Mouse (Mus musculus) cerebellum, postnatal 4 days (tissue): ENCODE measurements around the gene 2700097O09Rik.
"Not testable (repeated sequence)": the region's sequence is repeated elsewhere in the genome, so short reads cannot be mapped to it uniquely, and the experiment has no call there.

Experiments used
- DNase-seq, 2 experiments: peaks; one replicate each; pipeline ENCODE4 v3.0.0; 2022; ENCODE audit warnings: low spot score in 2 of 2, mixed read lengths in 1 of 2

Gene 2700097O09Rik

DNA sequence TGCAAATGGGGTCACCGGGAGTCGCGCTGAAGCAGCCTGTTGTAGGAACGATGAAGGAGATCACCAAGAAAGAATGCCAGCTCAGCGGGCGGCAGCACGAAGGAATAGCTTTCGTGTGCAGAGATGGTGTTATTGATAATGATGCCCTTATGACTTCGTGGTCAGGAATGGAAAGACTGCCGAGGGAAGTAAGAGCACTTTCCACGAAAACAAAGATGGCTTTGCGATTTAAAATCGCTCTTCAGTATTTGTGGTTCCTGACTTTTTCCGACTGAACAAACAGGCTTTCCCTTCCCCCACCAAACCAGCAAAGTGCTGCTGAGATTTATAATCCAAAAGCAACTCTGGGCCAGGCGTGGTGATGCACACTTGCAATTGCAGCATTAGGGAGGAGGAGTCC, 38.9 kb downstream of the 2700097O09Rik start:
- no peak for DNase-seq

DNA sequence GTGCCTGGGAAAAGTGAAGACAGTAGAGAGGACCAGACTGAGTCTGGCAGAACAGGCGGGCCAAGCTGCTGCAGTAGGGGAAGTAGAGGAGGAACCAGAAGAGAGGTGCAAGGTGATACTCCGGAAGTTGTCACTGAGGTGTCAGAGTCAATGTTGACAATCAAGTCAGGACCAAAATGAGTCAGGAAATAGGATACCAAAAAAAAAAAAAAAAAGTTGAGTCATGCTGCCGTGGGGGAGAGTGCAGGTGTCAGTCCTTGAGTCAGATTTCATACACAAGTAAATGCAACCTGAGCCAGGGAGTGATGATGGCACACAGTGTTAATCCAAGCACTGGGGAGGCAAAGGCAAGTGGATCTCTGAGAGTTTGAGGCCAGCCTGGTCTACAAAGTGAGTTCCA, 52.8 kb downstream of the 2700097O09Rik start:
- no peak for DNase-seq

DNA sequence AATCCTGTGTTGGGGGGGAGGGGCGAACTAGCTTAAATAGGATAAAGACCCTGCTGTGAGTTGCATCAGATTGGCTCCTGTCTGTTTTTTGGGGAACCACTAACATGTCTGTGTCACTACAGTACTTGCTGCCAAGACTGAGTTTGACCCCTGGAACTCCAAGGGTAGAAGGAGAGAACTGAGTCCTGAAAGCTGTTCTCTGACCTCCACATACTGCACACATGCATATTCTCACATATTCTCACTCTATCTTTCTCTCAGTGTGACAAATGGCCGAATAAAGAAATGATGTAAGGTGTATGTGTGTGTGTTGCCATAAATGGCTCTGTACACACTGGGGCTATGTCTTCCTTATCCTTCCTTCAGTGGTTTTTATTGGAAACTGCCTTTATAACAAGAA, 56.6 kb downstream of the 2700097O09Rik start:
- no peak for DNase-seq

DNA sequence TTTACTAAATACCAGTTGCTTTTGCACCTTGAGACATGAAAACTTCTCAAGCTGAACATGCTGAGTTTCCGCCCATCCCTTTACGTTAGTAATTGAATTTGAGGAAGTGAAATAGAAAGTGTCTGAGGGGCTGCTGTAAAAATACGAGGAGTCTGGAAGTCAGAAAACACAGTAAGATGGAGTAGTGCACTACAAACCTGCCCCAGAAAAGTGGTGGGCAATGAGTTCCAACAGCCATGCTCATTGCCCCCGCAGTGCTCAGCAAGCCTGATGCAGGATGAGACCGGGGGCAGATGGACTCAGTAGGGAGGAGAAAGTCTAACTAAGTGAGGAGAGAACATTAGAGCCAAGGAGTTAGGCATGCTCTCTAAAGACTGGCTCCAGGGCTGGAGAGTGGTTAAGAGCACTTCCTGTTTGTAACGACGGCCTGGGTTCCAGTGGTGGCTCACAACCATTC, 60.5 kb downstream of the 2700097O09Rik start:
- DNase-seq: no peak

DNA sequence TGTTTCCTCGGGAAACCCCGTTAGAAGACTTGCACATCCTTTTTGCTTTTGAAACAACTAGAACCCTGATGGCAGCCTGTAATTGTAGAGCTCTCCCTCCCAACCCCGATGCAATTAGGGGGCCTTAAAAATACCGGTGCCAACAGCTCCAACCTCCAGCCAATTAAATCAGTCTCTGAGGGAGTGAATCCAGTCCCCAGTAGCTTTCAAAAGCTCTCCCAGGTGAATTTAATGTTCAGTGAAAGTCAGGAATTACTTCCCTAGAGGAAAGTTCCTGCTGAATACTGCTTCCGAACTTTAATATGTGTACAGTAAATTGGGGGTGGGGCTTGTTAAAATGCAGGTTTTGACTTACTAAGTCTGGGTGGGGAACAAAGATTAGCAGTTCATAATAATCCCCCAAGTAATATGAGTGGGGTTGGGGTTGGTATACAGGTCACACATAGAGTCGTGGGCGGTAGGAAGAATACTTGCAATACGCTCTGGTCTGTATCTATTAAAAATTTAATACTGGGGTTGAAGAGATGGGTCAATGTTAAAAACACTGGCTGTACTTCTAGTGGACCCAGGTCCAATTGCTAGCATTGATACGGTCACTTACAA, 62.7 kb downstream of the 2700097O09Rik start:
- no peak for DNase-seq

DNA sequence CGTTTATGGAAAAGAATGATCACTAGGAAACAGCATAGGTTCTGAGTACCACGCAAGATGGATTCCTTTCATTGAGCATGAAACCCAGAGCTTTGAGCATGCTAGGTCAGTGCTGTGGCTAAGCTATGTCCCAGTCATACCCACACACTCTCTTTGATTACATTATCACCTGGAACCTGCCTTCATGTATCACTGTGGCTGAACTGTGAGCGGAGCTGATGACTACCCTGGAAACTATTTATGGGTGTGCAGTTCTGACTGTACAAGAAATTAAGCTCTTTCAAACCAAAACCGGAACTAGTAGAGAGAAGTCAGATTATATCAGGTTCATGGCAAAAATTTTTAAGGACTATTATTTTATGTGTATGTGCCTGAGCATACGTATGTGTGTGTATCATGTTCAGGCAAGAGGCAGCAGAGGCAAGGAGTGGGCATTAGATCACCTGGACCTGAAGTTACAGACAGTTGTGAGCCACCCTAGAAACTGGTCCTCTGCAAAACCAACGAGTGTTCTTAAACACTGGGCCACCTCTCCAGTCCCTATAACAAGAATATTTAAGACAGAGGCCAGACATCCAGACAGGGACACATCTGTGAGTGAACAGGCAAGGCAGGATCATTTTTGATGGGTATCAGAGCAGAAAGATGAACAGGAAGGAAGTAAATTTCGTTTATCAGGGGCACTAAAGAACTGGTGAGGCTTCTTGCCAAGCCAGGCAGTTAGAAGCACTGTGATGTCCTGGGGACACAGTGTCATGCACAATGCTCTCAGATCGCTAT, 63.4 kb downstream of the 2700097O09Rik start:
- no peak for DNase-seq

DNA sequence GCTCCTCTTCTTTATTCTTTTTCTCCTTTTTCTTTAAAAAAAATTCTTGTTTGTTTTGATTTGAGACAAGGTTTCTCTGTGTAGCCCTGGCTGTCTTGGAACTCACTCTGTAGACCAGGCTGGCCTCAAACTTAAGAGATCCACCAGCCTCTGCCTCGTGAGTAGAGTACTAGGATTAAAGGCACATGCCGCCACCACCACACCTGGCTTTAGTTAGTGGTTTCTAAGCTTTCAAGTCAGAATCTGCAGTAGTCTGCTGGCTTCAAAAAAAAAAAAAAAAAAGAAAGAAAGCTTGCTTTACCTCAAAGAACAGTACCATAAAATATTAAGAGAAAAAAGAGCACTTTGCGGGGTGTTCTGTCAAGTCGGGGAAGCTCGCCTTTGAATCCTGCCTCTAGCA, 64.5 kb downstream of the 2700097O09Rik start:
- DNase-seq: no peak

DNA sequence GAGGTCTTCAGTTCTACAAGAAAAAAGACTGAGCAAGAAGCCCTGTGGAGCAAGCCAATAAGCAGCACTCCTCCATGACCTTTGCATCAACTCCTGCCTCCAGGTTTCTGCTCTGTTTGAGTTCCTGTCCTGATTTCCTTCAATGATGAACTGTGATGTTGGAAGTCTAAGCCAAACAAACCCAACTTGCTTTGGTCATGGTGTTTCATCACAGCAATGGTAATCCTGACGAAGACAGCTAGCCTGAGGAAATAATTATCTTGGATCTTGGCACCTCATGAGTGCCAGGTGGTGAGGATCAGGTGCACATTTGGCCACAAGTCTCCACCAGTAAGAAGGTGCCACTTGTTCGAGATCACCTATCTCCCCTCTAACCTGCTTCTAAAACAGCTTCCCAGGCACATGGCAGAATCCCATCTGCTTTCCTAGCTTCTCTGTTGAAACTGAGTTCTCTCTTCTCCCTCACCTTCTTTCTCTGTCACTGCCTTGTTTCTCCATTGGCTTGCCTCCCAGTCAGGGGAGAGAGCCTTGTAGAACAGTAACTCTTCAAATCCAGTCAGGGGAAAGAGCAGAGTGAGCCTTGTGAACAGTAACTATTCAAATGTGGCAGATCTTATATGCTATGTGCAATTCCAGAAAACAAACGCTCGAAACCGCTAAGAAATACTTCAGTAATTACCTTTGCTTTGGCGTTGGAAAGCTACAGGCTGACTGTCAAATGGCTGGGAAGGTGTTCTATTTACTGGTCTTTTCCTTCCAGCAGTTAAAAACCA, 66.1 kb downstream of the 2700097O09Rik start, which contains the start of gene Baz1a:
Gene Baz1a (minus strand): TSS at position 723 of the 773 bp plus-strand sequence.
- DNase-seq: no peak

DNA sequence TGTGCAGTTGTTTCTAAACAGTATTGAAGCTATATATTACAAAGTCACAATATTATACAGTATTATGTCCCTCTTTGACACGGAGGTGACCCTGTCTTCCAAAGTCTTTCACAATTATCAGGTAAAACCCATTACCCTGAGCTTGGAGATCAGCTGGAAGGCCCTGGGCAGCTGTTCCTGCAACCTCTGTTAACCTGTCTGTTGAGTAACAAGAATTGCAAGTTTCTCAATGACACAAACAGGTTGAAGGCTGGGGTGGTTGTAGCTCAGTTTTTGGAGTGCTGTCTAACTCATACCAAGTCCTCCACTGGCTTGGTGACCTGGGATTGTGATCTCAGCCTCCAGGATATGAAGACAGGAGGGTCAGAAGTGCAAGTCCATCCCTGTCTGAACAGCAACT, 66.9 kb downstream of the 2700097O09Rik start:
- DNase-seq: no peak

DNA sequence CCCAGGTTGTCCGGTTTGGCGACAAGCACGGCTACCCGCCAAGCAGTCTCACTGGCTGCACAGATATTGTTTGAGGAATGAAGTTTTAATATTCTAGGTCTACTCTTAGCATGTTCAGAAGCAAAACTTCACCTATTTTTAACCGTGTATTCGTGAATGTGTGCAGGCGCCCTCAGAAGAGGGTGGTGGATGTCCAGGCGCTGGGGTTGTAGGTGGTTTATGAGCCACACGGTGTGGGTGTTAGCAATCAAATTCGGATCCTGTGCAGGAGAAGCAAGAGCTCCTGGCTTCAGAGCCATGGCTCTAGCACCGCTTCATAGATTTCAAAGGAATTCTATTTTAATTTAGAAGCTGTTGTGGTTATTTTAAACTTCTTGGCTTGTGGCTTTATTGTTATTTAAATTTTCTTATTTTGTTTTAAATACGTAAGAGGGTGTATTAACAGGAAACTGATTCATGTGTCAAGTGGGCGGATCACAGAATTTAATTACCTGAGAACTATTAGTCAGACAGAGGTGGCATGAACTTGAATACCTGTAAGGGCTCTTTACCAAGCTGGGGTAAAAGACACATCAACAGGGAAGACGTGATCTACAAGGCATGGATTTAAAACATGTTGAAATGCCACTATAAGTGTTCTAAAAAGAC, 72.4 kb downstream of the 2700097O09Rik start:
- DNase-seq: no peak

DNA sequence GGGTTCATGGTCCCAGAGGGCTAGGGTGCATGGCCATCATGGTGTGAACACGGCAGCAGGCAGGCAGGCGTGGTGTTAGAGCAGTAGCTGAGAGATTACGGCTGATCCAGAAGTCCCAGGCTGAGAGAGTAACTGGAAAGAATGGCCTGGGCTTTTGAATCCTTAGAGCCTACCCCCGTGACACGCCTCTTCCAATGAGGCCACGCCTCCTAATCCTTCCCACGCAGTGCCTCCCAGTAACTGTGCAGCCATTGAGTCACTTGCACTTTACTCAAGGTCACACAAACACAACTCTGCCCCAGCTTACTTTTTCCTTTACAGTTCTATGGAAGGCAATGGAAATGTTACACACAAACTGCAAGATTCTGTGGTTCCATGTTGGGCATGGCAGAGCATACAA, 73.8 kb downstream of the 2700097O09Rik start:
- no peak for DNase-seq

DNA sequence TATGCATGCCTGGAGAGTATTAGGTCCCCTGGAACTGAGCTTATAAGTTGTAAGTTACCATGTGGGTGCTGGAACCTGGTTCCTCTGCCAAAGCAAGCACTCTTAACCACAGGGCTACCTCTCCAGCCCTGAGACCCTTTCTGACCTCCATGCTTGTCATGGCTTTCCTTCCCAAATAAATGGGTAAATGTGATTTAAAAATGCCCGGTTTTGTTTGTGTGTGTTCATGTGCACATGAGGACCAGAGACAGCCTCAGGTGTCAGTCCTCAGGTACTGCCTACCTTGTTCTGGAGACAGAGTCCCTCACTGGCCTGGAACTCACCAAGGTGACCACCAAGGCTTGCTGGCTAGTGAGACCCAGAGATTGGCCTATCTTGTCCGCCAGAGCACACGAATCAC, 75.5 kb downstream of the 2700097O09Rik start:
- no peak for DNase-seq

DNA sequence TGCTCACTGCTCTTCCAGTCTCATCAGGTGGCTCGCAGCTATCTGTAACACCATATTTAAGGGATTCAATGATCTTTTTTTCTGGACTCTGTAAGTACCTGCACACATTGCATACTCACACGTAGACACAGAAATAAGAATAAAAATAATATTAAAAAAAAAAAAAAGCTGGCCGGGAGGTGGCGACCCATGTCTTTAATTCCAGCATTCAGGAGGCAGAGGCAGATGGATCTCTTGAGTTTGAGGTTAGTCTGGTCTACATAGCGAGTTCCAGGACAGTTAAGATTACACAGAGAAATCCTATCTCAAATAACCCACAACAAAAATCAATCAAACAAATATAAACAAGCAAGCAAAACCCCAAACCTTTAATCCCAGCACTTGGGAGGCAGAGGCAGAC, 76.1 kb downstream of the 2700097O09Rik start:
- no peak for DNase-seq

DNA sequence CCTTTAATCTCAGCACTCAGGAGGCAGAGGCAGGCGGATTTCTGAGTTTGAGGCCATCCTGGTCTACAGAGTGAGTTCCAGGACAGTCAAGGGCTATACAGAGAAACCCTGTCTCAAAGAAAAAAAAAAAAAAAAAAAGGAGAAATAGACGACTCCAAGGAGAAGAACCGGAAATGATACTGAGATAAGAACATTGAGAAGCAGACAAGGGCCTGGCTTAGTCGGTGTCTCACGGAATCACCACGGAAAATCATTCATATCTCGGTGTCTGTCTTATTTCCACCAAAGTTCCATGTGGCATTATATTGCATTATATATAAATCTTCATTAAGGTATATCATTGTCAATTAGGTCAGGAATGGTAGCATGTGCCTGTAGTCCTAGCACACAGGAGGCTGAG, 77.4 kb downstream of the 2700097O09Rik start:
- DNase-seq: not testable (repeated sequence)

DNA sequence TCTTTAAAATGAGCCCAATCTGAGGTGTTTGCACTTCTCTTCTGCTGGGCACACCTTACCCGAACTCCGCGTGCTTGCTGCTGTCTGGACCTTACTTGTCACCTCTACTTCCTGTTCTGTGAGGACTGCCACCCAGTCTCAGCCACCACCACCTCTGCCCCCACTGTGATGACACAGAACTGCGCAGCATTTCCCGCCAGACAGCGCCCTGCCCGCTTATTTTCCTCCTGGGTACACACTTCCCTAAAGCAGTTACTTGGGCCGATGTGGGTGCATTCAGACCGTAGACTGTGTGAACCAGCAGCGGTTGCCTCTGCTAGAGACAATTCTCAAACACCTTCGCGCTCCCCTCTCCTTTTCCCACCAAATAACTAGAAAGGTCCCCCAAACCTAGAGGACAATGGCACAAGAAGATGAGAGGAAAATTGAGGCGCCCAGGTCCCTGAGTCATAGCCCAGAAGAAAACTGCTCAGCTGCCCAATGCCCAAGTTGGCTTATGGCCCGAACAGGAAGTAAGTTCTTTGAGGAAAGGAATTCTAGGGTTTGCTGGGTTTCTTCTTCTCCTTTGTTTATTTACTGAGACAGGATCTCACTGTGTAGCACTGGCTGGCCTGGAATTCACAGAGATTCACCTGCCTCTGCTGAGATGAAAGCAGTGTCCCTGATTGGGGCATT, 80.8 kb downstream of the 2700097O09Rik start:
- DNase-seq: no peak

DNA sequence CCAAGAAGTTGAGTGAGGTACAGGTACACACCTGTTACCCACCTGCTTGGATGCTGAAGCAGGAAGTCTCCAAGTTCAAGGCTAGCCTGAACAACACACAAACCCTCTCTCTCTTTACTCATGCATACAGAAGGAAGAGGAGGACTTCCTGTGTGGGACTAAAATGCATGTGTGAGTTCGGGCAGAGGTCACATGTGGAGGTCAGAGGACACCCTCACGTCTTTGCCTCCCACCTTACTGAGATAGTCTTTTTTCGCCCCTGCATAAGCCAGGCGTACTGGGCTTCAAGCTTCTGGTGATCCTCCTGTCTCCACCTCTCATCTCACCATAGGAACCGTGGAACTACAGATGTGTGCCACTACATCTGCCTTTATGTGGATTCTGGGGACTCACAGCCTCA, 81.5 kb downstream of the 2700097O09Rik start:
- DNase-seq: no peak

DNA sequence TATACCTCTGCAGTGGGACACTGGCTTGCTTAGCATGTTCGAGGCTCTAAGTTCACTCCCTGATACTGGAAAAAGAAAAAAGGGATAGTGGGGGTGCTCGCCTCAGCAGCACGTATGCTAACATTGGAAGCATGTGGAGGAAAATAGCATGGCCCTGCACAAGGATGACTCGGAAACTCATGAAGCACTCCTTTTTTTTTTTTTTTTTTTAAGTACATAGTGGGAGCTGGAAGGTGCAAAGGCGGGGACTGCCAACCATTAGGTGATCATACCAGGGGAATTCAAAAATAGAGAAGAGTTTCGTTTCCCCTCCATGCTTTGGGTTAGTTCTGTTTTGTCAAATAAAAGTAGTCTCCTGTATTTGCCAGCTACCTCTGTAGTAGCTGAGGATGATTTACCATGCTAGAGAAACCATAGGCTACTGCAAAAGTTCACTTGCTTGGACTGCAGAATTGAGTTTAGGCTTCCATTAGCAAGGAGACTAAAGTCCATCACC, 82.9 kb downstream of the 2700097O09Rik start:
- DNase-seq: no peak

DNA sequence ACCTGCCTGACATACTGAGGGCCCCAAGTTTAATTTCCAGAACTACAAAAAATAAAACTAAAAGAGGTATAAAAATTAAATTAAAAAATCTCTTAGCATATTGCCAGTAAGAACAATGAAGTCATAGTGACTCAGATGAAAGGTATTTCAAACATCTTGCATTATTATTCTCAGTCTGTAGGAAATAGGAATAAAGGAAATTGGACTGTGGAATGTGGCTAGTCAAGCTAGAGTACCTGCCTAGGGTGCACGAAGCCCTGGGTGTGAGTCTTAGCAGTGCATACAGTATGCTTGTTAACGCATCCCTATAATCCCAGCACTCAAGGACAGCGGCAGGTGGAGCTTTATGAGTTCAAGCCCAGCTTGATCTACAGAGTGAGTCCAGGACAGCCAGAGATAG, 83.9 kb downstream of the 2700097O09Rik start:
- no peak for DNase-seq
